Mouse (Mus musculus): Measurements from ENCODE around the gene Cnr1. TPM values are rescaled to one million over a fixed set of nuclear protein-coding genes. Genes with fewer than 3 reads are reported as not detected.

The Cnr1 gene
- polyA plus RNA-seq, 1 experiment from 2014 or later, result 0.19 TPM

DNA sequence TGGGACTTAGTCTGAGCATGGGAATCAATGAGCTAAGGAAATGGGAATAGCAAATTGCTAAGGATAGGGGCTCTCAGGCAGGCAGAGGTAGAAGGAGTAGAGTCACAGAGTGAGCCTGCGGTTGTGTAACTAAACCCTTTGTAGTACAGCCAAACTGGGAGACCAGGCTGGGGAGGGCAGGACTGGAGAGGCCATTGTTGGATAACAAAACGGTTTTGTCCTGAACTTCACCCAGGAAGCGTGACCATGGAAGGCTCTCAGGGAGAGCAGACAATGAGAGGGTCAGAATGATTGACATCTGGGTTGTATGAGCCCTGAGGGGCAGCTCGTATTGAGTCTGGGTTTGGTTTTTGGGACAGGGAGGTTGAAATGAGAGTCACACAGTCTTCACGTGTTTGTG, 17.2 kb downstream of the Cnr1 start:
- no peak overlapping the region for H3K4me3 ChIP-seq
- no peak overlapping the region for H3K4me2 ChIP-seq
- no peaks in the 10 kb centered on the region for H3K9me3 ChIP-seq
- no peaks in the 10 kb centered on the region for H3K36me3 ChIP-seq
- H3K27ac ChIP-seq (replicated peaks), result no peak overlapping the region
- no peaks in the 10 kb centered on the region for H3K4me1 ChIP-seq
- no peaks in the 10 kb centered on the region for H3K27me3 ChIP-seq (replicated peaks)
- no peak overlapping the region for H3K9ac ChIP-seq
- 63% methylated on average over 5 of the region's 5 CpGs for WGBS
- ATAC-seq (ENCODE audit: extremely low read depth, insufficient number of reproducible peaks, low FRiP score, low TSS enrichment), result no peak

- Histone ChIP-seq H3K27ac (replicated peaks) (no peak overlapping the region), H3K36me3 (no peaks in the 10 kb centered on the region), H3K9me3 (no peaks in the 10 kb centered on the region), H3K27me3 (replicated peaks) (no peaks in the 10 kb centered on the region), H3K4me2 (no peak overlapping the region), H3K4me3 (no peak overlapping the region), H3K4me1 (no peaks in the 10 kb centered on the region), H3K9ac (no peak overlapping the region)
- no peak for ATAC-seq (ENCODE audit: extremely low read depth, insufficient number of reproducible peaks, low FRiP score, low TSS enrichment)
- 87% methylated on average over 13 of the region's 13 CpGs for WGBS
These were observed 19.5 kb downstream of the Cnr1 start for GRCm38 (mm10) chr4:33943936-33944335.

DNA sequence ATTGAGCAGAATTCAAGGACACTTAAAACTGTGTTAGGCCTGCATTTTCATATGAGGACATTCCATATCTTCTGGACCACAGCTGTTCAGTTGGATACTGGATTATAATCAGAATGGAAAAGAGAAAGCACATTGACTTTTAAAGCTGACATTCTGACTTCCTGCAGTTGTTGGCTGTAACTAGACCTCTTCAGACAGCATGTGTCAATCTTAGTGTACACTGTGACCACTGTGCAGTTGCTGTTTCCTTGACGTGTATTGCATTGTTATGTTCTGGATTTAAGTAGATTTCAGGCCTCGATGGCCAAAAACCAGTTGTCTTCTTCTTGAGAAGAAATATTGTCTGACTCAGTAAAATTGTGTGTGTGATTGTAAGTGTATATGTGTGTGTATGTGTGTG, 21.3 kb downstream of the Cnr1 start:
- no peaks in the 10 kb centered on the region for H3K27me3 ChIP-seq (replicated peaks)
- H3K4me2 ChIP-seq, result no peak overlapping the region
- no peak overlapping the region for H3K27ac ChIP-seq (replicated peaks)
- no peak for ATAC-seq (ENCODE audit: extremely low read depth, insufficient number of reproducible peaks, low FRiP score, low TSS enrichment)
- no peaks in the 10 kb centered on the region for H3K9me3 ChIP-seq
- no peaks in the 10 kb centered on the region for H3K36me3 ChIP-seq
- 72% methylated on average over 2 of the region's 2 CpGs for WGBS
- H3K9ac ChIP-seq, result no peak overlapping the region
- no peaks in the 10 kb centered on the region for H3K4me1 ChIP-seq
- H3K4me3 ChIP-seq, result no peak overlapping the region

GRCm38 (mm10) chr4:33947584-33947983, 23.2 kb downstream of the Cnr1 start:
- 71% methylated on average over 3 of the region's 3 CpGs for WGBS
- ATAC-seq (ENCODE audit: extremely low read depth, insufficient number of reproducible peaks, low FRiP score, low TSS enrichment), result no peak
- Histone ChIP-seq H3K4me1 (no peaks in the 10 kb centered on the region), H3K9me3 (no peaks in the 10 kb centered on the region), H3K36me3 (no peaks in the 10 kb centered on the region), H3K4me2 (no peak overlapping the region), H3K27me3 (replicated peaks) (no peaks in the 10 kb centered on the region), H3K27ac (replicated peaks) (no peak overlapping the region), H3K4me3 (no peak overlapping the region), H3K9ac (no peak overlapping the region)

- Histone ChIP-seq H3K27me3 (replicated peaks) (no peaks in the 10 kb centered on the region), H3K9me3 (0 out of 2 replicates have a peak, but pooled peaks cover 6% of the 10 kb centered on the region), H3K4me3 (no peak overlapping the region), H3K36me3 (no peaks in the 10 kb centered on the region), H3K4me1 (no peaks in the 10 kb centered on the region), H3K9ac (no peak overlapping the region), H3K4me2 (no peak overlapping the region), H3K27ac (replicated peaks) (no peak overlapping the region)
- WGBS, result 57% methylated on average over 3 of the region's 3 CpGs
- ATAC-seq (ENCODE audit: extremely low read depth, insufficient number of reproducible peaks, low FRiP score, low TSS enrichment), result no peak
These were observed 33.0 kb downstream of the Cnr1 start for GRCm38 (mm10) chr4:33957398-33957797.

DNA sequence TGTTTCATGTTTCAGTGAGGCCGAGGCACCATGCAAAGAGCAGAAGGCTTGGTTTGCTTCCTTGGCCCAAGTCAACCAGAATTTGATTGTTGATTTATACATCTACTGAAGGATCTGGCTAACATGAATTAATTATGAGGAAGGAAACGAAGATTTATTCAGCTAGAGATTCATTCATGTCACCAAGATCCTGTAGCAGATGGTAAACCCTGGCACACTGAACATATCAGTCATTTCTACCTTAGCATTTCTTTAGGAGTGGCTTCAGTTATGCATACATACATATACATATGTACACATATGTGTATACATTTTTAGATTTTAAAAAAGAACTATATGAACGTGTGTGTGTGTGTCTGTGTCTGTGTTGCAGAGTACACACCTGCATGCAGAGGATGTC, 34.1 kb downstream of the Cnr1 start:
- 68% methylated on average over 3 of the region's 3 CpGs for WGBS
- no peak for ATAC-seq (ENCODE audit: extremely low read depth, insufficient number of reproducible peaks, low FRiP score, low TSS enrichment)
- 0 out of 2 replicates have a peak, but pooled peaks cover 6% of the 10 kb centered on the region for H3K9me3 ChIP-seq
- H3K27me3 ChIP-seq (replicated peaks), result no peaks in the 10 kb centered on the region
- no peak overlapping the region for H3K9ac ChIP-seq
- no peak overlapping the region for H3K4me2 ChIP-seq
- H3K4me3 ChIP-seq, result no peak overlapping the region
- no peaks in the 10 kb centered on the region for H3K36me3 ChIP-seq
- no peak overlapping the region for H3K27ac ChIP-seq (replicated peaks)
- H3K4me1 ChIP-seq, result no peaks in the 10 kb centered on the region

DNA sequence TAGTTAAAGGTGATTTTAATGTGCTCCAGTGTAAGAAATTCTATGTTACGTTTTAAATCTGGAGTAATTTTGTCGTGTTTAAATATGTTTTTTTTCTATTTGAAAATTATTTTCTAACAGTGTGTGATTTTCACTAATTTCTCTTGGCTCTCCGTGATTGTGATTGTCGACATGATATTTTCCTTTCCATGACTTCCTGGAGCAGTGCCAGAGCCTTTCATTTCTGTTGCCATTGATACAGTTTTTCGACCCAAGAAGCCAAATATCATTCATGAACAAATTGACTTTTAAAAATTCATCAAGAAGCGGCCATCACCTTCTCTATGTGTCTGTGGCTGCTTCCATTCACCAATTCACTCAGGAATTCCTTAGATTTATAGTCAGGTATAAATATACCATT, 35.4 kb downstream of the Cnr1 start:
- H3K9me3 ChIP-seq, result no peaks in the 10 kb centered on the region
- H3K27me3 ChIP-seq (replicated peaks), result no peaks in the 10 kb centered on the region
- no peak overlapping the region for H3K27ac ChIP-seq (replicated peaks)
- H3K4me2 ChIP-seq, result no peak overlapping the region
- no peak overlapping the region for H3K4me3 ChIP-seq
- no peak for ATAC-seq (ENCODE audit: extremely low read depth, insufficient number of reproducible peaks, low FRiP score, low TSS enrichment)
- H3K9ac ChIP-seq, result no peak overlapping the region
- no peaks in the 10 kb centered on the region for H3K36me3 ChIP-seq
- 74% methylated on average over 6 of the region's 6 CpGs for WGBS
- no peaks in the 10 kb centered on the region for H3K4me1 ChIP-seq

- Histone ChIP-seq H3K4me3 (no peak overlapping the region), H3K27me3 (replicated peaks) (no peaks in the 10 kb centered on the region), H3K9me3 (no peaks in the 10 kb centered on the region), H3K4me1 (no peaks in the 10 kb centered on the region), H3K4me2 (no peak overlapping the region), H3K27ac (replicated peaks) (no peak overlapping the region), H3K9ac (no peak overlapping the region), H3K36me3 (no peaks in the 10 kb centered on the region)
- WGBS, result 64% methylated on average over 3 of the region's 3 CpGs
- no peak for ATAC-seq (ENCODE audit: extremely low read depth, insufficient number of reproducible peaks, low FRiP score, low TSS enrichment)
These were observed 46.3 kb downstream of the Cnr1 start for GRCm38 (mm10) chr4:33970726-33971125.

GRCm38 (mm10) chr4:33988466-33989089, 64.2 kb downstream of the Cnr1 start:
- Histone ChIP-seq H3K9me3 (no peaks in the 10 kb centered on the region), H3K27ac (replicated peaks) (no peak overlapping the region), H3K4me3 (no peak overlapping the region), H3K27me3 (replicated peaks) (no peaks in the 10 kb centered on the region), H3K4me2 (no peak overlapping the region), H3K36me3 (no peaks in the 10 kb centered on the region), H3K4me1 (no peaks in the 10 kb centered on the region), H3K9ac (no peak overlapping the region)
- ATAC-seq (ENCODE audit: extremely low read depth, insufficient number of reproducible peaks, low FRiP score, low TSS enrichment), result no peak
- 70% methylated on average over 5 of the region's 5 CpGs for WGBS

GRCm38 (mm10) chr4:33992687-33993086, 68.3 kb downstream of the Cnr1 start:
- no peaks in the 10 kb centered on the region for H3K9me3 ChIP-seq
- H3K27me3 ChIP-seq (replicated peaks), result no peaks in the 10 kb centered on the region
- 47% methylated on average over 3 of the region's 3 CpGs for WGBS
- no peaks in the 10 kb centered on the region for H3K36me3 ChIP-seq
- no peak overlapping the region for H3K27ac ChIP-seq (replicated peaks)
- ATAC-seq (ENCODE audit: extremely low read depth, insufficient number of reproducible peaks, low FRiP score, low TSS enrichment), result no peak
- no peak overlapping the region for H3K4me2 ChIP-seq
- no peak overlapping the region for H3K9ac ChIP-seq
- H3K4me1 ChIP-seq, result no peaks in the 10 kb centered on the region
- H3K4me3 ChIP-seq, result no peak overlapping the region

GRCm38 (mm10) chr4:33996382-33996781, 72.0 kb downstream of the Cnr1 start:
- no peak overlapping the region for H3K4me2 ChIP-seq
- H3K36me3 ChIP-seq, result no peaks in the 10 kb centered on the region
- no peaks in the 10 kb centered on the region for H3K4me1 ChIP-seq
- no peak for ATAC-seq (ENCODE audit: extremely low read depth, insufficient number of reproducible peaks, low FRiP score, low TSS enrichment)
- no peak overlapping the region for H3K4me3 ChIP-seq
- no peak overlapping the region for H3K27ac ChIP-seq (replicated peaks)
- H3K27me3 ChIP-seq (replicated peaks), result no peaks in the 10 kb centered on the region
- H3K9ac ChIP-seq, result no peak overlapping the region
- peaks cover 3% of the 10 kb centered on the region; the same call in 1 of the 2 replicates for H3K9me3 ChIP-seq
